Mouse (Mus musculus): ENCODE measurements around the gene Praf2.

DNA sequence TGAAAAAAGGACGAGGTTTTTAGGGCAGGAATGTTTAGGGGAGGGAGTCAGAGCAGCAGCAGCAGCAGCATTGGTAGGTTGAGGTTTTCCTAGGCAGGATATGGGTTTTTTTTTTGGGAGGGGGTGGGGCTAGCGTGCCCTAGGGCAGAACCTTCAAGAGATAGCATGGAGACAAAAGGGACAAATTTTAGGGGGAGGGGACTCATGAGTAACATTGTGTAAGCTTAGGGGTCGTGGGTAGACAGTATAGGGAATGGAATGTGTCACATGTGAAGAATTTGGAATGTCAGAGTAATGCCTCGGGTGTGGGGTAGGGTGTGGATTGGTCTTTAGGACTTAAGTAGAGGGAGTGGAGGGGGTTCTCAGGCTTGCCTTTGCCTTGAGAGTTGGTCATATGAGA is 5.5 kb upstream of the Praf2 start:
- TF ChIP-seq CTCF (IDR thresholded peaks at IDR 0.05; ENCODE audit: low read depth) (no peak), EP300 (IDR thresholded peaks at IDR 0.05; ENCODE audit: low read depth) (no peak)

Data from liver, postnatal 0 days (tissue).